Mouse (Mus musculus) lung, postnatal 4 days (tissue): ENCODE measurements around the gene Vps11.
"Not testable (repeated sequence)": the region's sequence is repeated elsewhere in the genome, so short reads cannot be mapped to it uniquely, and the experiment has no call there.

Experiments used
- DNase-seq, 2 experiments: peaks; one replicate each; pipeline ENCODE4 v3.0.0; 2021

Gene Vps11

DNA sequence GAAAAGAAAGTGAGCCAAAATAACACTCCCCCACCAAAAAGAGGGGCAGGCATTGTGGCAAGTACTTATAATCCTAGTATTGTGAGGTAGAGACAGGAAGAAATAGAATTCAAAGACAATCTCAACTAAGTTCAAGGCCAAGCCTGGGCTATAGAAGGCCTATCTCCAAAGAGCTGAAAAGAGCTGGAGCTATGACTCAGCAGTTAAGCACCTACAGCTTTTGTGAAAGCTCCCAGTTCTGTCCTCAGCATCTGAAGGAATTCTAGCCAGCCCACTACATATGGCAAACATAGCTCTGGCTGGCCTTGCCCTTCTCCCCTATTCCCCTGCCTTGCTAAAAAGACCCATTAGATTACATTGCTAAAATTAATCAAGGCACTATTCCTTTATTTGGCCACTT is 11.9 kb upstream of the Vps11 start:
- DNase-seq = no peak

- DNase-seq = no peak
These were observed 3.0 kb upstream of the Vps11 start for GRCm38 (mm10) chr9:44364480-44364879.

- DNase-seq = not testable (repeated sequence)
These were observed 461 bp upstream of the Vps11 start for GRCm38 (mm10) chr9:44361931-44362330.

GRCm38 (mm10) chr9:44357207-44357606 is 4.3 kb downstream of the Vps11 start:
- DNase-seq = no peak

DNA sequence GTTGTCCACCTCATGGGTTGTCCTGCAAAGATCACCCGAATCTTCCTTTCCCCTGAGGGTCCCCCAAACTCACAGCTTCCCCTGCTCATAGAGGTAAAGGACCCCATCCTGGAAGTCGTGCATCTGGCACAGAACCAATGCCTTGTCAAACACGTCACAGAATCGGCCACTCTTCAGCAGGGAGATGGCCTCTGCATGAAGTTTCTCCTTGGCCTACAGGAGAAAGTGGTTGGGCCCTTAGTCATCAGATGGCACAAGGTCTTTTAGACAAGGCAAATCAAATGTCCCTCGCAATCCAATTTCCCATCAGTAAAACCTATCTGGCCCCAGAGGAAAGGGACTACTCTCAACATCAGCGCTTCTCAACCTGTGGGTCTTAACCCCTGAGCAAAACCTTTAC is 8.3 kb downstream of the Vps11 start:
- no peak for DNase-seq

GRCm38 (mm10) chr9:44352337-44352736 is 9.1 kb downstream of the Vps11 start:
- no peak for DNase-seq

GRCm38 (mm10) chr9:44351396-44351795 is 10.1 kb downstream of the Vps11 start:
- DNase-seq = no peak

DNA sequence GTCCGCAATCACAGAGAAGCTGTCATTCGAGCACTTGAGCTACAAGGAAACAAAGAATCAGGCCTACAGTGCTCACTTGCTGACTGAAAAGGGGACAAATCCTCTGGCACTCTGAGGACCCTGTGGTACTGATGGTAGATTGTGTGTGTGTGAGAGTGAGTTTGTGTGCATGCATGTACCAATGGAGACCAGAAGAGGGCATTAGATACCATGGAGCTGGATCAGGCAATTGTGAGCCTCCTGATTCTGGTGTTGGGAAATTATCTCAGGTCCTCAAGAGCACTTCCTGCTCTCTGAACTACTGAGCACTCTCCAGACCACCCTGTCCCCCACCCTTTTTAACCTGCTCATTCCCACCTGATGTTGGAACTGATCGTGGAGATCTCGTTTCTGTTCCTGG is 12.9 kb downstream of the Vps11 start:
- DNase-seq = no peak

DNA sequence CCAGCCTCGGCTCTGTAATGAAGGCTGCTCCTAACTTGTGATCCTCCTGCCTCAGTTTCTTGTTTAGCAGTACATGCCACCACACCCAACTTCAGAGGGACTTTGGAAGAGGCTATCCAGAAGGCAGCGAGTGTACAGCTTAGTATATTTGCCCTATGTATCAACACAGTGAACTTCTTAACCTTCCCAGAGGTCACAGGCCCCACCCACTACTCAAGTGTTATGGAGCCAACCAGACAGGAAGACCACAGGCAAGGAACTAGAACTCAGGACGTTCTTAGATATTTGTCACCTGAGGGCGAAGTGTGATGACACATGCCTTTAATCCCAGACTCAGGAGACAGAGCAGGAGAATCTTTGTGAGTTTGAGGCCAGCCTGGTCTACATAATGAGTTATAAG is 13.8 kb downstream of the Vps11 start:
- no peak for DNase-seq

GRCm38 (mm10) chr9:44347166-44347565 is 14.3 kb downstream of the Vps11 start:
- no peak for DNase-seq

DNA sequence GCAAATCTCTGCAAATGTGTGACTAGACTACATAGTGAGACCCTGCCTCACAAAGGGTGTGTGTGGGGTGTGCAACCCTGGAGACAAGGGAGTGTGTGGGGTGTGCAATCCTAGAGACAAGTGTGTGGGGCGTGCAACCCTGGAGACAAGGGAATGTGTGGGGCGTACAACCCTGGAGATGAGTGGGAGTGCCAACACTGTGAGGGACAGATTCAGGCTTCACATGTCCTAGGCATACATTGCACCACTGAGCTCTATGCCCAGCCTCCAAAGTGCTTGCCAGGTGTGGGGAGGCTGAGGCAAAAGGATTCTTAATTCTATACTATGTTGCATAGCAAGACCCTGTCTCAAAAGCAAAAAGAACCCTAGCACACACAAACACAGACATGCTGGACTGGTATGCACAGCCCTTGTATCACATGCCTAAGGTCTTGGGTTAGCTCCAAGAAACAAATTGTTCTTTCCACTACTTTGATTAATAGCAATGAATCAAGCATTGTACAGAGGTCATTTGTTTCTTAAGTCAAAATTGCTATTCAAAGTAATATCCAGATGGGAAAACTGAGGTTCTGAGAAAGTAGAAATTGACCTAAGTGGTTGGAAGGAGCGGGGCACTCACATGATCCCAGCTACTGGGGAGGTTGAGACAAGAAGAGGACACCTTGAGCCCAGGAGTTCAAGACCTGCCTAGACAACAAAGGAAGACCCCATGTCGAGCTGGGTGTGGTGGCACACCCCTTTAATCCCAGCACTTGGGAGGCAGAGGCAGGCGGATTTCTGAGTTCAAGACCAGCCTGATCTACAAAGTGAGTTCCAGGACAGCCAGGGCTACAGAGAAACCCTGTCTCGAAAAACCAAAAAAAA is 15.7 kb downstream of the Vps11 start:
- no peak for DNase-seq

GRCm38 (mm10) chr9:44343781-44344421 is 17.6 kb downstream of the Vps11 start, which contains the start of gene Hmbs:
Hmbs (minus strand) TSS chr9:44344228.
- peak; percentile 94 to 95 for DNase-seq

DNA sequence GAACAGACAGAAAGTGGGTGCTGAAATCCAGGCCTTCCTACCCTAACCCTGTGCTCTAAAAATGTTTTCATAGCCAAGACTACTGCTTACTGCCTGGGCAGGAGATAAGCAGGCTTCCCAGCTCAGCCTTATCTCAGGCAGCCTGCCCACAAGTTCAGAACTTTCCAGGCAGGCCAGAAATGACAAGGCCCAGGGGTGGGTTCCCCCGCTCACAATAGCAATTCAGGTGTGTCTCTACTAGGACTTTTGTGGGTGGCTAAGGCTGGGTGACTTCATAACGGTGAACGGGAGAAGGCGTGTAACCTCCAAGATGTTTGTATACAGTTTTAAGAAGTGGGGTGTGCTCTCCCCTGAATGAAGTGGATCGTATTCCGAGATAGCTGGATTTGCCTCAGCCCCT is 18.2 kb downstream of the Vps11 start:
- peak in 1 of 2 experiments; percentile 22 for DNase-seq

DNA sequence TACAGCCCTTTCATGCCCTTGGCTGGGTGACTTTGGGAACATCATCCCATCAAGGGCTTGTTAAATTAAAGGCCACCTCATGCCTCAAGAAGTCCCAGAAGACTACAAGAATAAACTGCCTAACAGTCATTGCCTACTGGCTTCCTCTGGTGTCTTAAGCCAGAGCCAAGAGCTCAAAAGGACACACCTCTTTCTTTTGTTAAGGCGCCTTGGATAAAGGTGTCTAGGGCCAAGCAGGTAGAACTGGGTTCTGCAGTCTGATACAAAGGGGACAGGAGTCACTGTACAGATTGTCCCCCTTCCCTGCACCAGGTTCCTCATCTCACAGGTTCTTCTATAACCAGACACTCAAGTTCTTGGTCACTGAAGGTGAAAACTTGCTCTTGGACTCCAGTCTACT is 18.9 kb downstream of the Vps11 start:
- DNase-seq = no peak

GRCm38 (mm10) chr9:44342173-44342572 is 19.3 kb downstream of the Vps11 start:
- DNase-seq = no peak

- no peak for DNase-seq
These were observed 20.0 kb downstream of the Vps11 start for GRCm38 (mm10) chr9:44341487-44341886.

DNA sequence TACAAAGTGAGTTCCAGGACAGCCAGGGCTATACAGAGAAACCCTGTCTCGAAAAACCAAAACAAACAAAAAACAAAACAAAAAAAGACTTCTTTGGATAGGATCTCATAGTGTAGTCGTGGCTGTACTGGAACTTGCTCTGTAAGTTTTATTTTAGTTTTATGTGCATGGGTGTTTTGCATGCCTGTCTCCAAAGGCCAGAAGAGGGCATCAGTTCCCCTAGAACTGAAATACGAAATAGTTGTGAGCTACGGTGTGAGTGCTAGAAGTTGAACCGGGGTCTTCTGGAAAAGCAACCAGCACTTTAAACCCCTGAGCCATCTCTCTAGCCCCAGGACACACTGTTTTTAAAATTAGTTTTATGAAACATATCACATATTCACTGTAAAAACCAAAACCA is 22.9 kb downstream of the Vps11 start:
- no peak for DNase-seq

GRCm38 (mm10) chr9:44337436-44338169 is 23.9 kb downstream of the Vps11 start:
- no peak for DNase-seq

DNA sequence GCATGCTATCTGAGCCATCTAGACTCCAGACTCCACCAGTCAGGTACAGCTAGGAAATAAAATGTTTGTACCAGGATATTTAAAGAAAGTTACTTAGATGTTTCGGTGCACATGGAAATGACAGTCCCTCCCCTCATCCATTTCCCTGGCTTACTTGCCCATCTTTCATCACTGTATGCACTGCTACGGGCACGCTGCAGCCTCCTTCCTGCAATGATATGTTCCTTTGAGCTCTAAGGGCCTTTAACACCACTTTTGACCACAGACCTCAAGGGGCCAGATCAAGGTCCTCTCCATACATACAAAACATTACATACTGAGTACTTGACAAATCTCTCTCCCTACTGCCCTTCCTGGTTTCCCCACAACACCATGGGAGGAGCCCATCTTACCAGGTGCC is 24.5 kb downstream of the Vps11 start:
- DNase-seq = no peak

DNA sequence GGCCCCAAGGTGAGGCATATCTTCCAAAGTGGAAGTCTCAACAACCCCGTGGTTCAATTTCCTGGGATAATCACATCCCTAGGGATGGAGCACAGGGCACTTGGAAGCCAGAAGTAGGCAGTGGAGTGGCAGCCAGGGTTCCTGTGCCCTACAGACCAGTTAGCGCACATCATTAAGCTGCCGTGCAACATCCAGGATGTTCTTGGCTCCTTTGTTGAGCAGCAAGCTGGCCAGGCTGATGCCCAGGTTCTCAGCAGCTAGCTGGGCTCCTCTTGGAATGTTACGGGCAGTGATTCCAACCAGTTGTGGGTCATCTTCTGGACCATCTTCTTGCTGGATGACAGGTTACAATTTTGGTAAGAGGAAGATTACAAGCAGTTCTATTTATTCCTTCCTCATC is 25.0 kb downstream of the Vps11 start:
- not testable (repeated sequence) for DNase-seq

GRCm38 (mm10) chr9:44336093-44336406 is 25.4 kb downstream of the Vps11 start:
- no peak for DNase-seq

GRCm38 (mm10) chr9:44335331-44336092 is 26.0 kb downstream of the Vps11 start:
- no peak for DNase-seq
